Mouse (Mus musculus): ENCODE data around the gene Mboat1.

- TF ChIP-seq POLR2A (IDR thresholded peaks at IDR 0.05; ENCODE audit: borderline replicate concordance, extremely low read depth, low read depth, low read length): no peak
- no peak for TF ChIP-seq CTCF (IDR thresholded peaks at IDR 0.05; ENCODE audit: insufficient read depth, low read length)
These were observed 57.1 kb downstream of the Mboat1 start for GRCm38 (mm10) chr13:30193363-30193762.
